Mouse (Mus musculus): ENCODE data around the gene Zdhhc1.

DNA sequence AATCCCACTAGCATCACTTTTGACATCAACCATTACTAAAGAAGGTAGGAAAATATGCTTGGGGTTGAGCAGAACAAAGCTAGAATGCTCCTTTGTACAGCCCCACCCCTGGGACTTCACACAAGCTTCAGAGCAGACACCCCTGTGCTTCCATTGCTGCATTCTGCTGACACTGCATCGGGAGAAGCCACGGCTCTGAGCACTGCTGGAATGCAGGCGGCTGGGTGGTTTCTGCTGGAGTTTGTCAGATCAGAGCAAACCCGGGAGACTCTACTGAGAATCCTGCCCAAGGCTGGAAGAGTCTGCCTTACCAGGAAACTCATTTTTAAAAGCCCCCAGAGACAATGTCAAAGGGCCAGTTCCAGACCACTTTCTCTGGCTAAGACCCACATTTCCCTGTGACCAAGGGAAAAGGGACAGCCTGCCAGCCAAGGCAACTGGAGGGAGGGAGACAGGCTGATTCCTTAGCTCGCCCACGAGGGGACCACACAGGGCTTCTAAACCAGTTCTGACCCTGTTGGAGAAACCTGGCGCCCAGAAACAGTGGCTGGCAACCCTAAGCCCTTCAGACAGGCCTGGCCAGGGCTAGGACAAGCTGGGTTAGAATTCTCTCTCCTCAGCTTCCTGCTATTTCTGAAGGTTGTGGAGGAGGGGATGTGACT is 48.0 kb upstream of the Zdhhc1 start:
- TF ChIP-seq CTCF (IDR thresholded peaks at IDR 0.05; ENCODE audit: control insufficient read depth, insufficient read depth, low read length): no peak
- no peak for TF ChIP-seq POLR2A (IDR thresholded peaks at IDR 0.05; ENCODE audit: borderline replicate concordance, control insufficient read depth, low read depth, low read length)

Data from bone marrow, adult 2 months (tissue).